Mouse (Mus musculus): Measurements from ENCODE around the gene Nenf. TPM values are rescaled to one million over a fixed set of nuclear protein-coding genes. Genes with fewer than 3 reads are reported as not detected.

Nenf gene
- polyA plus RNA-seq, 1 experiment = not detected

GRCm38 (mm10) chr1:191281171-191281570 is 36.8 kb downstream of the Nenf start:
- TF ChIP-seq POLR2A (IDR thresholded peaks at IDR 0.05; ENCODE audit: insufficient read depth, low read depth, low read length) (no peak), CTCF (IDR thresholded peaks at IDR 0.05; ENCODE audit: insufficient read depth, low read depth, low read length) (no peak)
- H3K27ac ChIP-seq (ENCODE audit: insufficient read depth, low read depth, low read length) = no peak overlapping the region
- 63% methylated on average over 7 of the region's 7 CpGs for WGBS
- no peak overlapping the region for H3K4me3 ChIP-seq (ENCODE audit: insufficient read depth, low read depth, low read length)
- peaks cover 6% of the 10 kb centered on the region for H3K4me1 ChIP-seq (ENCODE audit: control insufficient read depth, insufficient read depth, low read length)

DNA sequence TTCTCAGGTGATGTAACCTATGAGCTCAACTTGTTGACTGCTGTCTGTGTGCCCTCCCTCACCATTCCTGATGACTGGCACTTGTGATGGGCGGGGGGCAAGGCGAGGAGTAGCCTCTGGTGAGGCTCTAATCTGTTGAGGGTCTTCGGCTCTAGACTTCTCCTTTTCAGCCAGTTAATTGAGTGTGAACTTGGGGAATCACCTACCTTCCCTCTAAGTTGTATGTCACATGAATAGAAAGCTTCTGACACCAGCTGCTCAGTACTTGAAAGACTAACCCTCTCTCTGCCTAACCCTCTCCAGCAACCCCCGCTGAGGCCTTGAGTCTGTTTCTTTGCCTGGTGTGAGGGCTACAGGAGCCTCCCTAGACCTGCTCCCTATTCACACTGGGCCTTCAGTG is 39.7 kb downstream of the Nenf start:
- Histone ChIP-seq H3K4me1 (ENCODE audit: control insufficient read depth, insufficient read depth, low read length) (peaks cover 6% of the 10 kb centered on the region), H3K27ac (ENCODE audit: insufficient read depth, low read depth, low read length) (no peak overlapping the region), H3K4me3 (ENCODE audit: insufficient read depth, low read depth, low read length) (no peak overlapping the region)
- TF ChIP-seq CTCF (IDR thresholded peaks at IDR 0.05; ENCODE audit: insufficient read depth, low read depth, low read length) (no peak), POLR2A (IDR thresholded peaks at IDR 0.05; ENCODE audit: insufficient read depth, low read depth, low read length) (no peak)
- 88% methylated on average over 4 of the region's 4 CpGs for WGBS

DNA sequence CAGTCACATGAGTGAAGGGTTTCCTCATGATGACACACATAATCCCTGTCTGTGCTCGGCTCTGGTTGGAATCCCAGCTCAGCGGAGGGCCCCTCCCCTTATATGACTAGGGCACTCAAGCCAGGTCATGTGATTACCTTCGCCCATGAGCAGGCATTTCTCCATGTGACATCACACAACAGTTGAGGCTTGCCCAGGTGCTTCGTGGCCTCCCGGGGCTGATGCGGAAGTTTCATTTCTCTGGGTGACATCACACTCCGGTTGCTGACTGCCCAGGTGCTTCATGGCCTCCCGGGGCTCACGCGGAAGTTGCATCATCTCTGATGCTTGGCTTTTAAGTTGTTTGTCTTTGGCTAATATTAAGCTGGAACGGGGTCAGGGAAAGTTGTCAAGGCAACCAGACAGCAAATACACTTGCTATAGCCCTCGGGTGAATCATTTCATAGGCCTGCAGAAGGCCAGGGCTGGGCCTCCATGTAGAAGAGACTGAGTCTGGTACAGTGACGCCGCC is 40.4 kb downstream of the Nenf start:
- no peak for TF ChIP-seq CTCF (IDR thresholded peaks at IDR 0.05; ENCODE audit: insufficient read depth, low read depth, low read length)
- no peak for TF ChIP-seq POLR2A (IDR thresholded peaks at IDR 0.05; ENCODE audit: insufficient read depth, low read depth, low read length)
- Histone ChIP-seq H3K27ac (ENCODE audit: insufficient read depth, low read depth, low read length) (no peak overlapping the region), H3K4me3 (ENCODE audit: insufficient read depth, low read depth, low read length) (no peak overlapping the region), H3K4me1 (ENCODE audit: control insufficient read depth, insufficient read depth, low read length) (peaks cover 6% of the 10 kb centered on the region)
- WGBS = 76% methylated on average over 14 of the region's 14 CpGs

- H3K4me1 ChIP-seq (ENCODE audit: control insufficient read depth, insufficient read depth, low read length) = peaks cover 6% of the 10 kb centered on the region
Observed at GRCm38 (mm10) chr1:191276181-191276580, 41.8 kb downstream of the Nenf start.

GRCm38 (mm10) chr1:191275527-191275926 is 42.5 kb downstream of the Nenf start:
- TF ChIP-seq POLR2A (IDR thresholded peaks at IDR 0.05; ENCODE audit: insufficient read depth, low read depth, low read length) (no peak), CTCF (IDR thresholded peaks at IDR 0.05; ENCODE audit: insufficient read depth, low read depth, low read length) (peak; percentile 72)
- no peak overlapping the region for H3K4me3 ChIP-seq (ENCODE audit: insufficient read depth, low read depth, low read length)
- H3K27ac ChIP-seq (ENCODE audit: insufficient read depth, low read depth, low read length) = no peak overlapping the region
- 16% methylated on average over 12 of the region's 12 CpGs for WGBS
- peaks cover 6% of the 10 kb centered on the region for H3K4me1 ChIP-seq (ENCODE audit: control insufficient read depth, insufficient read depth, low read length)

More at GRCm38 (mm10) chr1:191276181-191276580, 41.8 kb downstream of the Nenf start:
- no peak overlapping the region for H3K4me3 ChIP-seq (ENCODE audit: insufficient read depth, low read depth, low read length)
- TF ChIP-seq CTCF (IDR thresholded peaks at IDR 0.05; ENCODE audit: insufficient read depth, low read depth, low read length) (no peak), POLR2A (IDR thresholded peaks at IDR 0.05; ENCODE audit: insufficient read depth, low read depth, low read length) (no peak)
- no peak overlapping the region for H3K27ac ChIP-seq (ENCODE audit: insufficient read depth, low read depth, low read length)
- WGBS = 93% methylated on average over 7 of the region's 7 CpGs

DNA sequence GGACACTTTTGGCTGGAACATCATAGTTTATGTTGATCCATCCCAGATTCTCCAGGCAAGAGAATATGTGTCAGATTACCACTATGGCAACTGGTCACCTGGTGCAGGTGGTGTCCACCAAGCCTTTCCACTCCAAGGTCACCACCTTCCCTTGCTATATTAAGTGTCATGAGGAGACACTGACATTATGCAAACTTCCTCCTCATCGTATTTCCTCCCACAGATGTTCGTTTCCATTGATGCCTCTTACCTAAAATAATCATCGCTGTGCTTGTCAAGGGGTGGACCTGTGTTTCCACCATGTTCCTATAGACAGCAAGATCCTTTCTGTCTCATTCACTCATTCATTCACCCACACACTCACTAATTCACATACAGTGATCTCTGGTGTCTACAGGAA is 45.3 kb downstream of the Nenf start:
- Histone ChIP-seq H3K4me1 (ENCODE audit: control insufficient read depth, insufficient read depth, low read length) (peaks cover 12% of the 10 kb centered on the region), H3K27ac (ENCODE audit: insufficient read depth, low read depth, low read length) (no peak overlapping the region), H3K4me3 (ENCODE audit: insufficient read depth, low read depth, low read length) (no peak overlapping the region)
- 81% methylated on average over 3 of the region's 3 CpGs for WGBS
- TF ChIP-seq CTCF (IDR thresholded peaks at IDR 0.05; ENCODE audit: insufficient read depth, low read depth, low read length) = no peak
- no peak for TF ChIP-seq POLR2A (IDR thresholded peaks at IDR 0.05; ENCODE audit: insufficient read depth, low read depth, low read length)

DNA sequence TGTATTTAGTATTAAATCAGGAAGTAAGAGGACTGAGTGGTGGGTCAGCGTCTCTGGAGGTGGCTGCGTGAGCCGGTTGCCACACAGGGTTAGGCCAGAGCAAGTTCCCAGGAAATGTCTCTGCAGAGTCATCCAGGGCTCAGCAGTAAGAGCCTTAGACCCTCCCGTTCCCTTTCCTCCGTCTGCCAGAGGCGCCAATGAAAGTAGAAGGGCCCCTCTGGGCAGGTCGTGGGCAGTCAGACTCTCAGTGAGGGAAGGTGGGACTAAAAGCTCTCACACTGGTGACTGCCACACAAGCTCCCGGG is 48.4 kb downstream of the Nenf start:
- Histone ChIP-seq H3K27ac (ENCODE audit: insufficient read depth, low read depth, low read length) (no peak overlapping the region), H3K4me3 (ENCODE audit: insufficient read depth, low read depth, low read length) (no peak overlapping the region), H3K4me1 (ENCODE audit: control insufficient read depth, insufficient read depth, low read length) (peaks cover 9% of the 10 kb centered on the region; the same call in 1 of the 2 replicates)
- WGBS = 78% methylated on average over 8 of the region's 8 CpGs
- TF ChIP-seq POLR2A (IDR thresholded peaks at IDR 0.05; ENCODE audit: insufficient read depth, low read depth, low read length) (no peak), CTCF (IDR thresholded peaks at IDR 0.05; ENCODE audit: insufficient read depth, low read depth, low read length) (no peak)

DNA sequence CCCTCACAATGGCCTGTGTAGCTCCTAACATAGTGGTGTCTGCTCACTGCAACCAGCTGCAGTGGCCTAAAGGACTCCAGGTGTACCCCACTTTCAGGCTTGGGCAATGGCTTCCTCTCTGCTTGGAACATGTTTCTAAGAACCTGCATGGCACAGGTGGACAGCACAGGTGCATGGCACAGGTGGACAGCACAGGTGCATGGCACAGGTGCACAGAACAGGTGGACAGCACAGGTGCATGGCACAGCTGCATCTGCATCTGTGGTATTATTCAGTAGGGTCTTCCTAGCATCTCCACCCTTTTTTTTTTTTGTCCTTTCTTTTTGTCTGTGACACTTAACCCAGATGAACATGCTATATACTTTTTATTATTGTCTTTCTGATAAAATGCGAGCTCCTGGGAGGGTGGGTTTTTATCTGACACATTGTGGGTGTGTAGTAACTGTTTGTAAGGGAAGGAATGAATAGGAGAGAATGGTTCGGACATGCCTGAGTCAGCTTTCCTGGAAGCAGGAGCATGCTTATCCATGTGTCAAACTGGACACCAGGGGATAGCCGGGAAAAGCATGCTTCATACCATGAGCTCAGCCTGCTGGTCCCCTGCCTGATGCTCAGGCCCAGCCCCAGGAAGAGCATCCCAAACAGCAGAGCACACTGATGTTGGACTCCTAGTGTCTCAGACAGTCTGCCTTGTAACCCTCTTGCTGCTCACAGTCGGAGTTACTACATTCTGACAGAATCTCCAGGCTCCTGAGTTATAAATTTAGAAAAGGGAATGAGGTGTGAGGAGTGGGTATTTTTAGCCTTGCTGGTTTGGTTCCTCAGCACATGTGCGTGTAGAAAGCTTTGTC is 49.0 kb downstream of the Nenf start:
- Histone ChIP-seq H3K4me3 (ENCODE audit: insufficient read depth, low read depth, low read length) (no peak overlapping the region), H3K4me1 (ENCODE audit: control insufficient read depth, insufficient read depth, low read length) (peaks cover 9% of the 10 kb centered on the region; the same call in 1 of the 2 replicates), H3K27ac (ENCODE audit: insufficient read depth, low read depth, low read length) (no peak overlapping the region)
- 66% methylated on average over 5 of the region's 5 CpGs for WGBS
- TF ChIP-seq CTCF (IDR thresholded peaks at IDR 0.05; ENCODE audit: insufficient read depth, low read depth, low read length) (no peak), POLR2A (IDR thresholded peaks at IDR 0.05; ENCODE audit: insufficient read depth, low read depth, low read length) (no peak)

DNA sequence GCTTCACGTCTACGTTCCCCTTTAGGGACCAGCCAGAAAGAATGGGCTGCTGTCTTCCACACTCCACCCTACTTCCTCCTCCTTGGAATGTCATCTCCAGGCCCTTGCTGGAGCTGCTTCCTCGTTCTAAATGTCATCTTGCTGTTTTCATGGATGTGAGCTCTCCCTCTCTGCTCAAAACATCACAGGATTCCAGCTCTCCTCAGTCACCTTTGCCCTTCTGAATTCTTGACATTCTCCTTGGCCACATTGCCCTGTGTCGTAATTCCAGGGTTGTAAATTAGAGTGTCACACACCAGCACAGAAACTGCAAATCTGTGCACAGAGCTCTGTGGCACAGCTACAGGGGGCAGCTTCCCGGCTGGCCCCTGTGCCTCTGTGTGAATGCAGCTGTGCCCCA is 50.1 kb downstream of the Nenf start:
- TF ChIP-seq POLR2A (IDR thresholded peaks at IDR 0.05; ENCODE audit: insufficient read depth, low read depth, low read length) = no peak
- TF ChIP-seq CTCF (IDR thresholded peaks at IDR 0.05; ENCODE audit: insufficient read depth, low read depth, low read length) = no peak
- WGBS = 70% methylated on average over 5 of the region's 5 CpGs
- H3K4me3 ChIP-seq (ENCODE audit: insufficient read depth, low read depth, low read length) = no peak overlapping the region
- H3K4me1 ChIP-seq (ENCODE audit: control insufficient read depth, insufficient read depth, low read length) = peaks cover 9% of the 10 kb centered on the region; the same call in 1 of the 2 replicates
- H3K27ac ChIP-seq (ENCODE audit: insufficient read depth, low read depth, low read length) = no peak overlapping the region
